Mouse (Mus musculus): ENCODE data around the gene Calu.

The Calu gene

GRCm38 (mm10) chr6:29420596-29420995, 72.7 kb downstream of the Calu start:
- DNase-seq (ENCODE audit: low spot score in 2 of 2) = no peak

GRCm38 (mm10) chr6:29425118-29425517, 77.2 kb downstream of the Calu start:
- DNase-seq (ENCODE audit: low spot score in 2 of 2) = no peak

GRCm38 (mm10) chr6:29426331-29426730, 78.5 kb downstream of the Calu start:
- no peak for DNase-seq (ENCODE audit: low spot score in 2 of 2)

Data from frontal cortex, postnatal 36 days (tissue).